Mouse (Mus musculus): ENCODE measurements at regions not wholly inside any gene's neighbourhood (a gene's known extent, or its start where the extent isn't known, plus 50 kb on each side); places are given as distances from the start of the nearest gene placed in this dataset.

GRCm38 (mm10) chr5:28562917-28563316, 95.9 kb upstream of the Shh start:
- DNase-seq (ENCODE audit: low read depth), result no peak

GRCm38 (mm10) chr5:28553543-28553942, 86.5 kb upstream of the Shh start:
- DNase-seq (ENCODE audit: low read depth), result no peak

- DNase-seq (ENCODE audit: low read depth), result no peak
Measured at GRCm38 (mm10) chr5:28530202-28530855, 63.3 kb upstream of the Shh start.

- no peak for DNase-seq (ENCODE audit: low read depth)
Measured at GRCm38 (mm10) chr5:28526435-28526834, 59.4 kb upstream of the Shh start.

GRCm38 (mm10) chr5:28520800-28521707, 54.0 kb upstream of the Shh start:
- no peak for DNase-seq (ENCODE audit: low read depth)

GRCm38 (mm10) chr5:28519059-28519543, 52.0 kb upstream of the Shh start:
- no peak for DNase-seq (ENCODE audit: low read depth)

All from gonadal fat pad, adult 2 months (tissue).